Mouse (Mus musculus) embryonic facial prominence, embryonic 14.5 days (tissue): Measurements from ENCODE around the gene Gps2. TPM values are rescaled to one million over a fixed set of nuclear protein-coding genes. Genes with fewer than 3 reads are reported as not detected.
"Not testable (repeated sequence)": the region's sequence is repeated elsewhere in the genome, so short reads cannot be mapped to it uniquely, and the experiment has no call there.

ENCODE experiments used
- ATAC-seq: fragments of 200-750 bp; cut with Nextera tagmentation; 2 replicates; pipeline ENCODE4 v1.8.0; 2017; ENCODE audit warnings: low read depth, moderate number of reproducible peaks, moderate TSS enrichment
- DNase-seq: peaks from one replicate; pipeline ENCODE4 v3.0.0-alpha.2; 2015; ENCODE audit warnings: low spot score
- H3K27ac ChIP-seq: fragments of 300-500 bp; sonication (generic); replicated peaks from 2 replicates; pipeline ENCODE4 v1.5.1; 2014; ENCODE audit warnings: low read depth, mild to moderate bottlenecking, low read length, moderate library complexity
- H3K27me3 ChIP-seq: fragments of 300-500 bp; sonication (generic); replicated peaks from 2 replicates; pipeline ENCODE4 v1.6.1; 2014; ENCODE audit warnings: low read length; ENCODE audit not compliant: control insufficient read depth, insufficient read depth
- H3K36me3 ChIP-seq: fragments of 300-500 bp; sonication (generic); 2 replicates; pipeline ENCODE4 v1.6.1; 2014; ENCODE audit warnings: low read length, mixed read lengths; ENCODE audit not compliant: control insufficient read depth, insufficient read depth
- H3K4me1 ChIP-seq: fragments of 300-500 bp; sonication (generic); 2 replicates; pipeline ENCODE4 v1.6.1; 2014; ENCODE audit warnings: antibody characterized with exemption, low read length; ENCODE audit not compliant: control insufficient read depth, insufficient read depth
- H3K4me2 ChIP-seq: fragments of 300-500 bp; sonication (generic); 2 replicates; pipeline ENCODE4 v1.6.1; 2014; ENCODE audit warnings: low read depth, mild to moderate bottlenecking, low read length, moderate library complexity, mixed read lengths
- H3K4me3 ChIP-seq: fragments of 300-500 bp; sonication (generic); 2 replicates; pipeline ENCODE4 v1.5.1; 2014; ENCODE audit warnings: low read depth, mild to moderate bottlenecking, low read length
- H3K9ac ChIP-seq: fragments of 300-500 bp; sonication (generic); 2 replicates; pipeline ENCODE4 v1.6.1; 2014; ENCODE audit warnings: low read depth, mild to moderate bottlenecking, low read length, moderate library complexity, mixed read lengths
- H3K9me3 ChIP-seq: fragments of 300-500 bp; sonication (generic); 2 replicates; pipeline ENCODE4 v1.6.1; 2016; ENCODE audit warnings: low read length; ENCODE audit not compliant: control insufficient read depth
- WGBS: fragments of 180-500 bp; shearing (Covaris S2); extraction: QIAGEN DNeasy Blood & Tissue Kit; methylation state at CpG from one replicate; pipeline ENCODE4 v1.1.7; 2014; 5-methylcytosine and 5-hydroxymethylcytosine counted together
- polyA plus RNA-seq: library from polyadenylated mRNA; unstranded; fragments of >200 nt; fragmentation: Nextera tagmentation; extraction: Ambion mirVana; gene quantifications from 2 replicates; pipeline ENCODE4 v1.2.1, GENCODE M21; 2014

The Gps2 gene
- polyA plus RNA-seq, 1 experiment from 2014 or later, result 55.0 TPM

- not testable (repeated sequence) for H3K4me3 ChIP-seq, H3K9me3 ChIP-seq, H3K4me2 ChIP-seq, H3K9ac ChIP-seq, H3K27ac ChIP-seq, H3K27me3 ChIP-seq, DNase-seq, ATAC-seq, H3K4me1 ChIP-seq
- peaks cover 64% of the 10 kb centered on the region for H3K36me3 ChIP-seq
- 55% methylated on average over 7 of the region's 7 CpGs for WGBS
Observed at GRCm38 (mm10) chr11:69916652-69917378, 3.1 kb downstream of the Gps2 start.

- Histone ChIP-seq H3K36me3 (peaks cover 57% of the 10 kb centered on the region), H3K27me3 (no peaks in the 10 kb centered on the region), H3K4me2 (no peak overlapping the region), H3K27ac (no peak overlapping the region), H3K4me1 (peaks cover 10% of the 10 kb centered on the region), H3K9ac (no peak overlapping the region), H3K9me3 (no peaks in the 10 kb centered on the region), H3K4me3 (no peak overlapping the region)
- ATAC-seq (no peak), DNase-seq (no peak)
- 84% methylated on average over 8 of the region's 8 CpGs for WGBS
Observed at GRCm38 (mm10) chr11:69917379-69917948, 3.8 kb downstream of the Gps2 start.

DNA sequence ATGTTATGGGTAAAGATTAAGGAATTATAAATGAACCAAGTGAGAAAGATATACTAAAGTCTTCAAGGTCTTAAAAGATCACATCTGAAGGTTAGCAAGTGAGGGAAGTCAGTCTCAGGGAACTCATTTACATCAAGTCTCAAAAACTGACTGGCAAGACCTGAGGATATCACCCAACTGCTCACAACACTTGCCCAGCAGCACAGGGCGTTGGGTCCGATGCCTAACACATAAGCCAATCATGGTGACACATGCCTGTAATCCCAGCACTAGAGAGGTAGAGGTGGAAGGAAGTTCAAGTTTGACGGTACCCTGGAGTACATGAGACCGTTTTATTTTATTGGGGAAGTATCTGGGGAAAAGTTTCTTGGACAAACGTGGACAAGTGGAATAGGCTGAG is 4.4 kb downstream of the Gps2 start:
- no peaks in the 10 kb centered on the region for H3K27me3 ChIP-seq
- H3K4me2 ChIP-seq, result no peak overlapping the region
- H3K4me3 ChIP-seq, result no peak overlapping the region
- 83% methylated on average over 5 of the region's 5 CpGs for WGBS
- DNase-seq, result no peak
- peaks cover 13% of the 10 kb centered on the region for H3K4me1 ChIP-seq
- no peak overlapping the region for H3K27ac ChIP-seq
- no peak for ATAC-seq
- H3K9me3 ChIP-seq, result no peaks in the 10 kb centered on the region
- peaks cover 51% of the 10 kb centered on the region for H3K36me3 ChIP-seq
- H3K9ac ChIP-seq, result no peak overlapping the region

DNA sequence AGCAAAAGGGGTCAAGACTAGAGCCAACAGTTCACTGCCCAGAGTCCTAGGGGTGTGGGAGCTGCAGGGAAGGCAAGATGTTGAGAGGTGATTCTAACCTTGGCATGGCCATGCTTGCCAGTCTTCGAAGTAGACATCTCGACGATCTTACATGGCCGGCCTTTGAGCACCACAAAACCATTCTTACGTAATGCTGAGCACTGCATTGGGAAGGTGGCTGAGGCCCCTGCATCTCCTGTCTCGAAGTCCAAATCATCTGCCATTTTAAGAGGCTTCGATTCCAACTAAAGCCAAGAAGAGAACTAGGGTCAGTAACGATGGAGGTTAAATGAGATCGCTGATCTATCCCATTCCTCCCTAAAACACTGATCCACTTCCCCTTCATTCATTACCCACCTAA is 5.4 kb downstream of the Gps2 start:
- Histone ChIP-seq H3K9ac (peak overlapping the region; percentile 99), H3K4me1 (peaks cover 13% of the 10 kb centered on the region), H3K4me2 (peak overlapping the region; percentile 75), H3K4me3 (peak overlapping the region; percentile 94), H3K9me3 (no peaks in the 10 kb centered on the region), H3K27me3 (no peaks in the 10 kb centered on the region), H3K27ac (peak overlapping the region; percentile 96), H3K36me3 (peaks cover 47% of the 10 kb centered on the region)
- whole genome bisulfite sequencing, result 76% methylated on average over 9 of the region's 9 CpGs
- no peak for DNase-seq
- no peak for ATAC-seq

GRCm38 (mm10) chr11:69919661-69920265 is 6.1 kb downstream of the Gps2 start:
- DNase-seq (peak; percentile 91), ATAC-seq (no peak; the same call in 1 of the 2 replicates)
- H3K4me3 ChIP-seq, result peak overlapping the region; percentile 94
- no peaks in the 10 kb centered on the region for H3K9me3 ChIP-seq
- H3K4me1 ChIP-seq, result peaks cover 13% of the 10 kb centered on the region
- H3K36me3 ChIP-seq, result peaks cover 47% of the 10 kb centered on the region
- under 1% methylated on average over 17 of the region's 17 CpGs for WGBS
- no peaks in the 10 kb centered on the region for H3K27me3 ChIP-seq
- peak overlapping the region; percentile 75 for H3K4me2 ChIP-seq
- H3K9ac ChIP-seq, result peak overlapping the region; percentile 99
- H3K27ac ChIP-seq, result peak overlapping the region; percentile 96

DNA sequence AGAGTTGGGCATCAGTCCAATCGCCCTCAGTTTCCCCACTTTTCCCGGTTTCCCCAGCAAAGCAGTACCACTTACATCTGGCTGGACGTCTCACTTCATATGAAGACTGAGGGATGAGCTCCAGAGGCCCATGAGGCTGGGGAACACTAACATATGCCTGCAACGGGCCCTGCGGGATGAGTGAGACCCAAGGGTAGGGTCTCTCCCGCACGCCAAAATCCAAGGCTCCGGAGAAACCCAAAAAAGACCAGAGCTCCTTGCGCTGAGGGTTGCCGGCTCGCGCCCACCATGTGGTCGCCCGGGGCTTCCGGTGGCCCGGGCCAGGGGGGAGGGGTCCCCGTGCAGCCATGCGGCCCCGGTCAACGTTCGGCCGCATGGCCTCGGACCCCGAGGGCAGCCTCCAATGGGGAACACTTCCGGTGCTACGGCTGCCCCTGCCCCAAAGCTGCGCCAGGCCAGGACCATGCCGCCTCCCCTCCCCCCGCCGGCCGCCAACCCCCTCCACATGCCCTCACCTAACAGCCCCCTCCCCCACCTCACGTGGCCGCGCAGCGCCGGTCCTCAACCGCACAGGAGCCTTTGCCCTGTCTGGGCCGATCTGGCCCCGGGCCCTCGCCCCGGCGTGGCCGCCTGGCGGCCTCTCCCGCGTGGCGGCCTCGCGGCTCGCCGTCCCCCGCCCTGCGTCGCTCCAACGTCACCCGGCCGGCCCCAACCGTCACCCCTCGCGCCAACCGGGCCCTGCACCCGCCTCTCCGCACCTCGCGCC is 6.8 kb downstream of the Gps2 start:
- peak overlapping the region; percentile 99 for H3K9ac ChIP-seq
- H3K4me3 ChIP-seq, result peak overlapping the region; percentile 94
- H3K27me3 ChIP-seq, result no peaks in the 10 kb centered on the region
- DNase-seq (no peak), ATAC-seq (peak; percentile 2; the same call in 1 of the 2 replicates)
- 2% methylated on average over 13 of the region's 65 CpGs for WGBS
- peak overlapping the region; percentile 75 for H3K4me2 ChIP-seq
- H3K36me3 ChIP-seq, result peaks cover 40% of the 10 kb centered on the region
- H3K9me3 ChIP-seq, result no peaks in the 10 kb centered on the region
- H3K27ac ChIP-seq, result peak overlapping the region; percentile 96
- peaks cover 13% of the 10 kb centered on the region for H3K4me1 ChIP-seq

- WGBS, result under 1% methylated on average over 50 of the region's 78 CpGs
- Histone ChIP-seq H3K36me3 (peaks cover 31% of the 10 kb centered on the region), H3K9me3 (no peaks in the 10 kb centered on the region), H3K9ac (peak within 1 kb of the TSS; percentile 99), H3K4me1 (peaks cover 13% of the 10 kb centered on the region), H3K4me3 (peak within 1 kb of the TSS; percentile 94), H3K27ac (peak within 1 kb of the TSS; percentile 98), H3K27me3 (no peaks in the 10 kb centered on the region), H3K4me2 (peak within 1 kb of the TSS; percentile 75)
- peak; percentile 96 for ATAC-seq
- peak; percentile 100 for DNase-seq
Observed at GRCm38 (mm10) chr11:69921114-69922011, 7.7 kb downstream of the Gps2 start, which contains the start of gene Eif5a. Gene Eif5a, minus strand, starts transcription at chr11:69921958.
